8 mouse cellular contexts compared by ENCODE assay signal in the genomic region with DNA sequence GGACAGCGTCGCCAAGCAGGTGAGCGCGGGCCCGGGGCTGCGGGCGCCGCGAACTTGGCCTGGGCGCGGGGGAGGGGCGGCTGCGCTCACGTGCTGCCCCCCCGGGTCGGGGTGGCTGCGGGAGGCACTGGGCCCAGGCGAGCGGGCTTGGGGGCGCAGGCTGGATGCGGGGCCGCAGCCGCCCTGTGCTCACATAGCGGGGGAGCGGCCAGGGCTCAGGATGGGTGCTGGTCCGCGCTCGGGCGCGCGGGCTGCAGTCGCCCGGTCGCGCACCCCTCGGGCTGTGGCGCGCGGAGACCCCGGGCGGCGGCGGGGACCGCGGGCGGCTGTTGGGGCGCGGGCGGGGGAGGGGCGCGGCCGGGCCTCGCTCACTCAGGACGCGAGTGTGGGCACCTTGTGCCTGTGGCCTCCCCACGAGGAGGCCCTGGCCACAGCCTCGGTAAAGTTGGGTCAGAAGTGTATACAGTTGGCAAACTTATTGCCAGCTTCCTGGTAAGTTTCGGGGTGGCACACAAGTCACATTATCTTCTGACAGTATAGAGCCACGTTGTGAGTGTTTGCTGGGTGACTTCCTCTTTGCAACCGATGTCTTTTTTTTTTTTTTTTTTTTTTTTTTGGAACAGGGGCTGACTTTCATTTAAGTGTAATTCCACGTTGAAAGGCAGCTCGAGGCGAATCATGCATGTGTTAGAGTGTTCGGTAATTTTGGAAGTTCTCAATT. TPM values are rescaled to one million over a fixed set of nuclear protein-coding genes. Genes with fewer than 3 reads are reported as not detected.
DNase-seq lines count a peak whose midpoint lies in the region; ATAC-seq and TF ChIP-seq lines count a peak whose summit lies in the region.

No protein-coding gene starts in this region.

- H3K79me2 ChIP-seq in myocyte (ENCODE audit: control insufficient read depth, insufficient read depth), result peaks cover 50% of the 10 kb centered on the region

- H3K4me1 ChIP-seq in heart, embryonic 14.5 days (ENCODE audit: control insufficient read depth in 2 of 2, insufficient read depth in 2 of 2, low read length in 2 of 2), result peaks cover 14 to 19% of the 10 kb centered on the region in 2 experiments
- peaks cover 58% of the 10 kb centered on the region for H3K4me1 ChIP-seq in liver, embryonic 12.5 days

- H3K36me3 ChIP-seq in heart, embryonic 14.5 days (ENCODE audit: control insufficient read depth, insufficient read depth, low read length), result no peaks in the 10 kb centered on the region
- H3K36me3 ChIP-seq in liver, embryonic 12.5 days, result peaks cover 9% of the 10 kb centered on the region; the same call in 1 of the 2 replicates
- peaks cover 11% of the 10 kb centered on the region for H3K36me3 ChIP-seq in myocyte (ENCODE audit: control insufficient read depth, insufficient read depth)

- peak; percentile 39 for DNase-seq in embryo, embryonic 10 days (ENCODE audit: low spot score)
- DNase-seq in embryo, embryonic 9.5 days (ENCODE audit: extremely low spot score), result no peak
- peak; percentile 16 to 50 for DNase-seq in urinary bladder, postnatal 36 days (ENCODE audit: low spot score in 2 of 2)
- DNase-seq in urinary bladder, postnatal 10 days (ENCODE audit: low spot score), result no peak
- DNase-seq in ovary, postnatal 14 days (ENCODE audit: low spot score), result no peak

- TF ChIP-seq POLR2A in myocyte (IDR thresholded peaks at IDR 0.05; ENCODE audit: insufficient read length, low read depth), result no peak

- H3K27me3 ChIP-seq in heart, embryonic 14.5 days (ENCODE audit: control insufficient read depth, insufficient read depth, low read length), result no peaks in the 10 kb centered on the region
- H3K27me3 ChIP-seq in liver, embryonic 12.5 days (replicated peaks), result no peaks in the 10 kb centered on the region; the same call in 1 of the 2 replicates
- no peaks in the 10 kb centered on the region for H3K27me3 ChIP-seq in myocyte (ENCODE audit: control insufficient read depth, insufficient read depth, insufficient read length)

- no peaks in the 10 kb centered on the region for H3K9me3 ChIP-seq in heart, embryonic 14.5 days (ENCODE audit: control insufficient read depth, low read length)
- H3K9me3 ChIP-seq in liver, embryonic 12.5 days (replicated peaks), result no peaks in the 10 kb centered on the region

- peak overlapping the region; percentile 61 for H3K4me2 ChIP-seq in heart, embryonic 14.5 days (ENCODE audit: low read length)
- H3K4me2 ChIP-seq in liver, embryonic 12.5 days, result peak overlapping the region; percentile 98
- peak overlapping the region; percentile 79 for H3K4me2 ChIP-seq in myocyte (ENCODE audit: low read depth)

- WGBS in heart, embryonic 14.5 days, result 1% methylated on average over 46 of the region's 64 CpGs
- WGBS in liver, embryonic 12.5 days (ENCODE audit: insufficient replicate concordance), result 1% methylated on average over 64 of the region's 64 CpGs

- H3K4me3 ChIP-seq in heart, embryonic 14.5 days (ENCODE audit: control insufficient read depth in 1 of 2, insufficient read depth in 1 of 2, low read depth in 1 of 2, low read length in 2 of 2), result peak overlapping the region; percentile 86 to 91
- H3K4me3 ChIP-seq in liver, embryonic 12.5 days, result peak overlapping the region; percentile 97
- peak overlapping the region; percentile 37 for H3K4me3 ChIP-seq in myocyte

- H3ac ChIP-seq in myocyte (ENCODE audit: control insufficient read depth, insufficient read length), result peak overlapping the region; percentile 87

- peak overlapping the region; percentile 87 to 98 for H3K27ac ChIP-seq in heart, embryonic 14.5 days (replicated peaks in 1 of 2; ENCODE audit: control insufficient read depth in 1 of 2, insufficient read depth in 1 of 2, low read depth in 2 of 2, low read length in 2 of 2)
- peak overlapping the region; percentile 93 for H3K27ac ChIP-seq in liver, embryonic 12.5 days

- peak overlapping the region; percentile 92 for H3K9ac ChIP-seq in heart, embryonic 14.5 days (ENCODE audit: low read length)
- peak overlapping the region; percentile 94 for H3K9ac ChIP-seq in liver, embryonic 12.5 days

- peak; percentile 62 for ATAC-seq in heart, embryonic 14.5 days (ENCODE audit: insufficient number of reproducible peaks, insufficient read depth, low FRiP score, low read depth)
- ATAC-seq in liver, embryonic 12.5 days, result peak; percentile 60

TF ChIP-seq in myocyte, 11 proteins besides CTCF, POLR2A, EP300 and RAD21:
- peak in 1 of 3 experiments; percentile 3 for TF ChIP-seq MYOD1 (IDR thresholded peaks at IDR 0.05; ENCODE audit: control insufficient read depth in 1 of 3, insufficient read length in 2 of 3, low read depth in 2 of 3)
- TF ChIP-seq MYOG (IDR thresholded peaks at IDR 0.05; ENCODE audit: control insufficient read depth in 1 of 3, insufficient read depth in 1 of 3, insufficient read length in 2 of 3, low read depth in 2 of 3), result no peak
TF ChIP-seq in myocyte: peak in this region for 1.

RNA-seq across cellular contexts. Expression of gene Tbl1xr1, which starts 0.6 kb away (rescaled TPM):
- 18.1 and 24.5 TPM in 2 replicates for polyA plus RNA-seq in heart, embryonic 14.5 days (2014; fragmentation: Nextera tagmentation; extraction: Ambion mirVana)
- 12.0 and 12.2 TPM in 2 replicates for polyA plus RNA-seq in liver, embryonic 12.5 days (2016; fragmentation: Nextera tagmentation; extraction: Ambion mirVana)
- polyA plus RNA-seq in myocyte (2012; fragmentation: generic; extraction: Trizol), result 14.7 TPM

Comparison
In these comparisons a context has a peak if more than half of its experiments do, and no peak if none do; other contexts are left out.
1. DNase-seq: peak in embryo, embryonic 10 days (single experiment) and urinary bladder, postnatal 36 days (2 of 2); none in embryo, embryonic 9.5 days (single experiment), urinary bladder, postnatal 10 days (single experiment) and ovary, postnatal 14 days (single experiment).
2. H3K4me3 ChIP-seq: peak in every context shown above with its lines; median percentile 97 in liver, embryonic 12.5 days; 88 in heart, embryonic 14.5 days; 37 in myocyte.
3. Peak in every context shown above with its lines, with median percentiles within 50 percentile points of each other: H3K4me2 ChIP-seq.